In genomic region chr1:156914942-156915341, GRCm38 (mm10) we compare ENCODE assay signal across 35 mouse cellular contexts.
"Had no signal": no experiment of that assay in that cellular context is flagged by ENCODE, and none has a peak within 500 bp of the region (broad histone marks: within the 10 kb centered on the region; RNA-seq: fewer than 3 reads in every experiment).

No protein-coding gene starts in this region.

- H3K4me1 ChIP-seq: heart, embryonic 10.5 days; heart, embryonic 15.5 days; hindbrain, embryonic 12.5 days; hindbrain, embryonic 15.5 days; intestine, embryonic 15.5 days had no signal

- H3K36me3 ChIP-seq: heart, embryonic 10.5 days; heart, embryonic 12.5 days; heart, embryonic 13.5 days; heart, embryonic 15.5 days; hindbrain, embryonic 10.5 days; hindbrain, embryonic 12.5 days; hindbrain, embryonic 13.5 days; hindbrain, embryonic 15.5 days; intestine, embryonic 15.5 days; kidney, embryonic 15.5 days had no signal

- H3K4me2 ChIP-seq: heart, embryonic 11.5 days; heart, embryonic 12.5 days; heart, embryonic 13.5 days; heart, embryonic 15.5 days; hindbrain, embryonic 12.5 days; hindbrain, embryonic 13.5 days; hindbrain, embryonic 14.5 days; hindbrain, embryonic 15.5 days; intestine, embryonic 15.5 days; kidney, embryonic 15.5 days had no signal

- H3K27ac ChIP-seq: heart, embryonic 10.5 days; heart, embryonic 13.5 days; heart, embryonic 15.5 days; hindbrain, embryonic 10.5 days; hindbrain, embryonic 12.5 days; hindbrain, embryonic 13.5 days; hindbrain, embryonic 14.5 days; hindbrain, embryonic 15.5 days; hindbrain, postnatal 0 days; intestine, embryonic 15.5 days; kidney, embryonic 15.5 days; kidney, postnatal 0 days; layer of hippocampus, adult 2 months; left cerebral cortex, adult 2 months had no signal

- H3K4me3 ChIP-seq: heart, embryonic 10.5 days; heart, embryonic 12.5 days; heart, embryonic 13.5 days; heart, embryonic 15.5 days; hindbrain, embryonic 10.5 days; hindbrain, embryonic 12.5 days; hindbrain, embryonic 13.5 days; hindbrain, embryonic 15.5 days; intestine, embryonic 15.5 days; kidney, embryonic 15.5 days; layer of hippocampus, adult 2 months; left cerebral cortex, adult 2 months had no signal

- H3K9me3 ChIP-seq: heart, embryonic 10.5 days; heart, embryonic 12.5 days; heart, embryonic 13.5 days; heart, embryonic 15.5 days; hindbrain, embryonic 10.5 days; hindbrain, embryonic 12.5 days; hindbrain, embryonic 13.5 days; hindbrain, embryonic 15.5 days; intestine, embryonic 15.5 days; kidney, embryonic 15.5 days had no signal

- H3K9ac ChIP-seq: heart, embryonic 12.5 days; heart, embryonic 13.5 days; heart, embryonic 15.5 days; hindbrain, embryonic 12.5 days; hindbrain, embryonic 13.5 days; hindbrain, embryonic 14.5 days; hindbrain, embryonic 15.5 days; intestine, embryonic 15.5 days; kidney, embryonic 15.5 days had no signal

- DNase-seq: heart, postnatal 10 days; heart, postnatal 14 days; heart, postnatal 36 days; heart, postnatal 4 days; kidney, adult 11 months; kidney, adult 18-20 months; kidney, adult 2 months; kidney, adult 8-10 months; kidney, postnatal 10 days; kidney, postnatal 14 days; kidney, postnatal 25 days; kidney, postnatal 36 days; kidney, postnatal 4 days; layer of hippocampus, adult 9-11 months; layer of hippocampus, postnatal 36 days had no signal

- ATAC-seq: hindbrain, embryonic 16.5 days; hindbrain, postnatal 0 days; inflammation-experienced regulatory T-cells, adult 6 months; intestine, embryonic 15.5 days; intestine, embryonic 16.5 days; intestine, postnatal 0 days had no signal

- H3K27me3 ChIP-seq: heart, embryonic 12.5 days; heart, embryonic 13.5 days; heart, embryonic 15.5 days; hindbrain, embryonic 12.5 days; hindbrain, embryonic 13.5 days; hindbrain, embryonic 15.5 days; intestine, embryonic 15.5 days; kidney, embryonic 15.5 days had no signal
